Mouse (Mus musculus): Measurements from ENCODE around the gene Gm43951.

- TF ChIP-seq TAL1 (IDR thresholded peaks at IDR 0.05; ENCODE audit: low read length) (no peak), GATA1 (IDR thresholded peaks at IDR 0.05; ENCODE audit: low read length) (no peak)
Observed at GRCm38 (mm10) chr11:72232991-72233390, 26.4 kb upstream of the Gm43951 start.
